Mouse (Mus musculus) B cell, adult (primary cell): ENCODE measurements around the gene Csrnp1. TPM values are rescaled to one million over a fixed set of nuclear protein-coding genes. Genes with fewer than 3 reads are reported as not detected.

ENCODE experiments used
- total RNA-seq: library from RNA; stranded (reverse); gene quantifications from 4 replicates; pipeline ENCODE4 v1.2.4, GENCODE M21; 2023; ENCODE audit not compliant: inconsistent age

Gene Csrnp1
- total RNA-seq: 318 to 341 TPM (median 335 TPM) in 4 replicates

DNA sequence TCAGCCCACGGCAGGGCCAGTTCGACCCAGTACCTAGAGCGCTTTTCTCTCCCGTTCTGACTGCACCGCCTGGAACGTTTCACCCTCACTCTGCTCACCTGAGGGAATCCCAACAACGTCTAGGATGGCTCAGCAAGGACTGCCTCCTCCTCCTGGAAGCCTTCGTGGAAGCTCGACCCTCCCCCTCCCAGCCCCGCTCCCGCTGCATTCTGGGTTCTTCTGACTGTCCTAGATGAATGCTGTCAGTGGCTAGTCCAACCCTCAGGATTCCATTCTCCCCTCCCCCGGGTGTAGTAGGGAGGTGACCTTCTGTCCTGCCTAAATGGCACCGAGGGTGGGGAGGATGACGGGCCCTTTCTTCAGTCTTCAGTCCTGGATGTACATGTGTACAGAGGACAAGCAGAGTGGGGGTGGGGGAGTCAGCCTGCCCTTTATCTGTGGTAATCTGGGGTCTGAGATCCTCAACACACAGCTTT, at the start of gene Csrnp1:
TSS of gene Csrnp1 (minus strand) at position 123 of the 476 bp plus-strand sequence.

GRCm38 (mm10) chr9:120023086-120023811, 38.8 kb upstream of the Csrnp1 start, which contains the start of gene Xirp1:
Xirp1 (minus strand) TSS chr9:120023598.

GRCm38 (mm10) chr9:119937005-119937773, 47.3 kb downstream of the Csrnp1 start, which contains the start of the genes Gorasp1 and Ttc21a:
Gorasp1 (minus strand) TSS chr9:119937565.
Ttc21a (plus strand) TSS chr9:119937606.

Other genes starting within 250 kb of the Csrnp1 start
- not detected in 4 replicates for gene Scn11a, start 159.2 kb downstream of the Csrnp1 start, total RNA-seq
- gene Wdr48, start 89.8 kb downstream of the Csrnp1 start, total RNA-seq: 61.0 to 84.5 TPM (median 72.6 TPM) in 4 replicates
- 6.8 to 12.8 TPM (median 11.0 TPM) in 4 replicates for gene Gorasp1, start 47.1 kb downstream of the Csrnp1 start, total RNA-seq
- gene Ttc21a, start 47.1 kb downstream of the Csrnp1 start, total RNA-seq: not detected in 4 replicates
- 0.18 TPM in 2 of 4 replicates, not detected in the others for gene Xirp1, start 38.9 kb upstream of the Csrnp1 start, total RNA-seq
- gene Cx3cr1, start 85.2 kb upstream of the Csrnp1 start, total RNA-seq: 0.13 to 0.18 TPM (median 0.15 TPM) in 3 of 4 replicates, not detected in the other
- not detected in 4 replicates for gene Ccr8, start 107.5 kb upstream of the Csrnp1 start, total RNA-seq
- 32.0 to 35.3 TPM (median 33.4 TPM) in 4 replicates for gene Slc25a38, start 125.7 kb upstream of the Csrnp1 start, total RNA-seq
- 2,074 to 2,466 TPM (median 2,211 TPM) in 4 replicates for gene Rpsa, start 143.0 kb upstream of the Csrnp1 start, total RNA-seq
- not detected in 4 replicates for gene Mobp, start 165.0 kb upstream of the Csrnp1 start, total RNA-seq